Mouse (Mus musculus) embryonic fibroblast, embryonic 13.5 days (primary cell): ENCODE results near the gene Acsl6.

ENCODE experiments used
- CTCF ChIP-seq: IDR thresholded peaks from 2 replicates; pipeline ENCODE4 v1.5.1; 2011; ENCODE audit warnings: mild to moderate bottlenecking, control low read depth, low read length, moderate library complexity, borderline replicate concordance; ENCODE audit not compliant: insufficient read depth
- POLR2A ChIP-seq: IDR thresholded peaks from 2 replicates; pipeline ENCODE4 v1.6.1; 2011; ENCODE audit warnings: low read depth, mild to moderate bottlenecking, control low read depth, low read length, moderate library complexity

DNA sequence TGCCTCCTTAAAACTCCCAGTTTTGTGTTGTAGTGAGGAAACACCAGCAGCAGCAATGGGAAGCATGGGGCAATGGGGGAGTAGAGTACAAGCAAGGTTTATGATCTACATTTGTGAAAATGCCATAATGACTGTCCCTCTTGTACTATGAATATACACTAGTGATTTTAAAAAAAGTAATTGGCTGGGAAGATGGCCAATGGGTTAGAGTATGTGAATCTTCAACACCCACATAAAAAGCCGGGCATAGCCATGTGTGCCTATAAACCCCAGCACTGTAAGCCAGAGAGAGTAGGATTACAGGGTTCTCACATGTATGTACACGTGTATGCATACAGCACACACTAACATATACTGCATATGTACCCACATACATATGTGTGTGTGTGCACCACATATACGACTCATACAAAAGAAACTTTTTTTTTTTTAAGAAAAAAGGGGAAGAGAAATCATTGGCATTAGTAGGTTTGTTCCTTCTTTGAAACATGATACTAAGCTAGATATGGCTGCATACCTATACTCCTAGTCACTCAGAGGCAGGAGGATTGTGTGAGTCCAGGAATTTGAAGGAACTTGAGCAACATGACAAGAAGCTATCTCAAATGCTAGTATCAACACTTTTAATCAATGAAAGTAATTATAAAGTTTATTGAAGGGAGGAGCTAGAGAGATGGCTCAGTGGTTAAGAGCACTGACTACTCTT, 34.3 kb upstream of the Acsl6 start:
- TF ChIP-seq CTCF (no peak), POLR2A (no peak)
